Mouse (Mus musculus) A20 (cell line): Measurements from ENCODE around the gene Atf1.

Experiments
- DNase-seq: peaks from one replicate; pipeline ENCODE4 v3.0.0-alpha.2; 2011; ENCODE audit warnings: low read depth, low spot score

Atf1 gene

DNA sequence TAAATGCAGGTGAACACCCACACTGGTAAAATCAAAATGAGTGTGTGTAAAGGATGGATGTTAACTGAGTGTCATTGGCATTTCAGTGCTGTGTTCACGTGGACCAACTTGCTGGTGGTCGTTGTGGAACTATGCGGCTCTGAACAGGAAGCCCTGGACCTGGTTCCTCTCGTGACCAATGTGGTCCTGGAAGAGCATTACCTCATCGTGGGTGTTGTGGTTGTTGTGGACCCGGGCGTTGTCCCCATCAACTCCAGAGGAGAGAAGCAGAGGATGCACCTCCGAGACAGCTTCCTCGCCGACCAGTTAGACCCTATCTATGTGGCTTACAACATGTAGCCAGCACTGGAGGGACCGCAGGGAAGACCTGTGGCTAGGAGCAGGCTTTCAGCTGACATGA, 12.5 kb upstream of the Atf1 start:
- no peak for DNase-seq

DNA sequence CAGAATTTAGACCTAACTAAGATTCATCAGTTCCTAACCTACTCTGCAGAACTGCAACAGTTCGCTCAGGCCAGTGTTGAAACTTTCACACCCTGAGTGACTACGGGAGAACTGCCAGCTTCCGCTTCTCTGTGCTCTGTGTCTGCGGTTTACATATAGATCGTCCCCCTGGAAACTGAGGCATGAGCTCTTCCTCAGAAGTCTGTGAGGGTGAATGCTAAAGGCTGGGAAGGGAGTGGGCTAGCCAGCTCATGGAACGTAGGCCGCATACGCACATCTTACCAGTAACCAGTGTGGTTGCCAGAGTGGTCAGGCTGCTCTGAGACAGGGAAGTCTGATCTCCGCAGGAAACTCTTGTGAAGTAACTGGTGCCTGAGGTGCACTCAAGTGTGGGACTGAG, 11.4 kb upstream of the Atf1 start:
- DNase-seq: no peak

DNA sequence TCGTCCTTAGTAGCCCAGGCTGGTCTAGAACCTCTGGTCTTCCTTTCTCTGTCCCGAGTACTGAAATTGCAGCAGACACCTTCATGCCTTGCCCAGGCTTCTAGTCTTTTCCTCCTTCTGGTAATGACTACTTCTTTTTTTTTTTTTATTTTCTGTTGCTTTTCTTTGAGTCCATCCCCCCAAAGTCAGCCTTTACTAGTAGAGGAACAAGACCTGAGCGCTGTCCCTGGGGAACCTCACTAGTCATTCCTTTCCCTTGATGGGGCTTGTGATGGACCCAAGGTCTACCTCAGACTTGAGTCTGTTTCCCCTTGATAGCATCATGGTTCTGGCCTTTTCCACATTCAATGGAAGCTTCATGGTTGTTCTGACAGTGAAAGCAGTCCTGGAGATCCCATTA, 9.6 kb upstream of the Atf1 start:
- no peak for DNase-seq

DNA sequence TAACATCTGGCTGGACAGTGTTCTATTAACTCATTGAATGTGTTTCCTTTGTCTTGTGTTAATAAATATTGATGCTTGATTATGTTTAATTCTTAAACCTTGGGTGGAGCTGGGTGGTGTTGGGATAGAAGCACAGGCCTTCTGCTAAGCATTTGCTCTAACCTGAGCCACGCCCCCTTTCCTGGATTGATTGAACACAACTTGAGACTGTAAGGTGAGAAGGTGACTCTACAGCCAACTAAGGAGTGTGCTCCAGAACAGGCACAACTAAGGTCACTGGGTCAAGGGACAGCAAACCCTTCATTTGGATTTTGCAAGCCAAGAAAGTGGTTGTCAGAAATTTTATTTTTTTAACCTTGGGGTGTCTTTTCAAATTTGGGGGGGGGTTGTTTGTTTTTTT, 8.2 kb upstream of the Atf1 start:
- DNase-seq: no peak

DNA sequence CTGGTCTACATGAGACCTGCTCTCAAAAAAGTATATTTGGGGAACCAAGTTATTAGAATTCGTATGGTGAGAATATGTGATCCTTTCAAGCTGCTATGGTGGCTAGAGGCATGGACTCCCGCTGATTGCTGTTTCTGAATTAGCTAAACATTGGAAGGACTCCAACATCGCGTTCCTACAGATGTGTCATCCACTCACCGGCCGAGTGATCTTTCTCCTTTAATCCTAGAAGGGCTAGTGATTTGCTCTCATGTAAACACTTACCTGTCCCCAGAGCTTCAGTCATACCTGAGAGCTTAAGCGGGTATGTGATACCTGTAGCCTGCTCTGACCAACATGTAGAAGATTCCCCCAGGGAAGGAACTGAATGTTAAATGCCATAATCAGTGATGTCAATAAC, 6.7 kb upstream of the Atf1 start:
- no peak for DNase-seq

DNA sequence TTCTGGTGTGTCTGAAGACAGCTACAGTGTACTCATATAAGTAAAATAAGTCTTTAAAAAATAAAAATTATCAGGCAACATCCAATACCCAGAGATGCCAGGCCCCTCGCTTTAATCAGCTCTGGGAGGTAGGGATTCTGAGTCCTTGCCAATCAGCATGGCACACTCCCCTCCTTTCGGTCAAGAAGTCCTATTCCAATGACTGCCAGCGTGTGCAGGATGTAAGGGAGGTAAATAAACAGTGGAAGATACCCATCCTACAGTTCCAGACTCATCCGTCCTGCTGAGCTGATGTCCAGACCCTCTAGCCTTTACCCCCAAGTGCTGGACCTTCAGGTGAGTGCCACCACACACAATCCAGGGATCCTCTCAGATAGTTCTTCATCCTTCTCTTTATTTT, 2.2 kb upstream of the Atf1 start:
- DNase-seq: no peak

DNA sequence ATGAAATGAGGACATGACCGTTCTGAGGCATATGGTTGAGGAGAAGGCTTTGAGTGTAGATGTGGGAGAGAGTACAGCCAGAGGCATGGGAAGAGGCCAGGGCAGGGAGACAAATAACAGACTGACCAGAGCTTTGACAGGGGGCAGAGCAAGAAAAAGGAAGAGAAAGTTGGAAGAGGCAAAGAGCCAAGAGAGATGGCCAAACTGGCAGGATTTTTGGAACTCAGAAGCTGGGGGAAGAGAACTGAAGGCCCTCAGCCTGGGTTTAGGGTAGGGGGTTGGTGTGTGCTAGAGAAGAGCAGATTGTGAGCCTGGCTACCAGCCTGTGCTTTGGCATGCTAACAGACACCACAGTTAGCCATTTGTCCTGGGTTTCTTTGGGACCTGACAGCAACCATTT, 1.7 kb upstream of the Atf1 start:
- no peak for DNase-seq

DNA sequence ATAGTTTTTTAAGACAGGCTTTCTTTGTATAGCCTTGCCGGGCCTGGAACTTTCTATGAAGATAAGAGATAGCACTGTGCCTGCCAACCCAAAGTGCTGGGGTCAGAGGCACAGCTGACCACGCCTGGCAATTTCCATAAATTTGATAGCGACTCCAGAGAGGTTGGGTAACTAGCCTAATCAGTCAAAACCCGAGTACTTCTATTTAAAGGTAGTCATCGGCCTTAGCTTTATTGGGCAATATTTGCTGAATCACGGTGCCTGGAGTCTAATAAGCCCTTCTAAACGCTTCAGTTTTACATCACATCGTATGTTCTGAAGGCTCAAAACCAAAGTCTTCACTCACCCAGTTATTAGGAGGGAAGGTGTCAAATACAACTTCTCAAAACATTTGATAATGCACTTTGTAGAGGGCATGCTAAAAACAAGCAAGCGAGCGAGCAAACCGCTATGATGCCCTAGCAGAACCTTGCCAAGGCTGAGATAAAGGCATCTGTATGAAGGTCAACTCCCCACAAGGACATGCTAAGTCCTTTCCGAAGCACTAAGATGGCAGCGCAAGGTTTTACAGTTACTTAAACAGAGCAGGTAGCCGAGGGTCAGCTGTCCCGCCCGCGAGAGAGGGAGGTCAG, 472 bp upstream of the Atf1 start:
- peak; percentile 65 for DNase-seq

DNA sequence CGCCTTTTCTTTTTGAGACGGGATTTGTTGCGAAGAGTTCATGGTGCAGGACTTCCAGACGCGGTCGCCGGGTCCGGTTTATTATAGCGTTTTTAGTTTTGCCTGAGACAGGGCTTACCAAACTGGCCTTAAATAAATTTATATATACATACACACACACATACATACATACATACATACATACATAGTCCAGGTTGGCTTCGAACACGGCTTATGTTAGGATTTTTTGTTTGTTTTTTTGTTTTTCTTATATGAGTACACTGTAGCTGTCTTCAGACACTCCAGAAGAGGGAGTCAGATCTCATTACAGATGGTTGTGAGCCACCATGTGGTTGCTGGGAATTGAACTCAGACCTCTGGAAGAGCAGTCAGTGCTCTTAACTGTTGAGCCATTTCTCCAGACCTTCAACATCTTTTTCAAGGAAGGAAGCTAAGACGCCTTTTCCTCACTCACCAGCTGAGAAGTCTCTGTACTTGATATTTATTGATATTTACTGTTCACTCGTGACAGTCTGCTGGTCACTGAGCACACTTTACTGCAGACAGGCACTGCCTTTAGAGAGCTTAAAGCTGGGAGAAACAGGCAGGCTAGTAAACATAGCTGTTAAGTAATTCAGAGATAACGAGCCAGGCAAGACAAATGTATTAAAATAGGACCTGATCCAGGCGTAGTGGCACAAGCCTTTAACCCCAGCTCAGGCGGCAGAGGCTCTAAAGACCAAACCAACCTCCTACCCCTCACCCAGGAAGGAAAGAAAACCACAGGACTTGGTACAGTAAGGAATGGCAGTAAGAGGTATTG, 1.1 kb downstream of the Atf1 start:
- DNase-seq: peak; percentile 59

DNA sequence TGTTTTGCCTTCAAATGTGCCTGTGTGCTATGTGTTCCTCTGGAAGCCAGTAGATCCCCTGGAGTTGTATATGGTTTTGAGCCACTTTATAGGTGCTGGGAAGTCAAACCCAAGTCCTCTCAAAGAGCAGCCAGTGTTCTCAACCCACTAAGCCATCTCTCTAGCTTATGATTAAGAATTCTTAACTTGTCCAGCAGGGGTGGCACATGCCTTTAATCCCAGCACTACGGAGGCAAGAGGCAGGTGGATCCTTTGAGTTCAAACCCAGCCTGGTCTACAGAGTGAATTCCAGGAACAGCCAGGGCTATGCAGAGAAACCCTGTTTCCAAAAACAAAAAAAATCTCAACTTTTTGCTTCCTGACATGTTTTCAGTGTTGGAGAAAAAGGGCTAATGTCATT, 3.0 kb downstream of the Atf1 start:
- peak; percentile 23 for DNase-seq

DNA sequence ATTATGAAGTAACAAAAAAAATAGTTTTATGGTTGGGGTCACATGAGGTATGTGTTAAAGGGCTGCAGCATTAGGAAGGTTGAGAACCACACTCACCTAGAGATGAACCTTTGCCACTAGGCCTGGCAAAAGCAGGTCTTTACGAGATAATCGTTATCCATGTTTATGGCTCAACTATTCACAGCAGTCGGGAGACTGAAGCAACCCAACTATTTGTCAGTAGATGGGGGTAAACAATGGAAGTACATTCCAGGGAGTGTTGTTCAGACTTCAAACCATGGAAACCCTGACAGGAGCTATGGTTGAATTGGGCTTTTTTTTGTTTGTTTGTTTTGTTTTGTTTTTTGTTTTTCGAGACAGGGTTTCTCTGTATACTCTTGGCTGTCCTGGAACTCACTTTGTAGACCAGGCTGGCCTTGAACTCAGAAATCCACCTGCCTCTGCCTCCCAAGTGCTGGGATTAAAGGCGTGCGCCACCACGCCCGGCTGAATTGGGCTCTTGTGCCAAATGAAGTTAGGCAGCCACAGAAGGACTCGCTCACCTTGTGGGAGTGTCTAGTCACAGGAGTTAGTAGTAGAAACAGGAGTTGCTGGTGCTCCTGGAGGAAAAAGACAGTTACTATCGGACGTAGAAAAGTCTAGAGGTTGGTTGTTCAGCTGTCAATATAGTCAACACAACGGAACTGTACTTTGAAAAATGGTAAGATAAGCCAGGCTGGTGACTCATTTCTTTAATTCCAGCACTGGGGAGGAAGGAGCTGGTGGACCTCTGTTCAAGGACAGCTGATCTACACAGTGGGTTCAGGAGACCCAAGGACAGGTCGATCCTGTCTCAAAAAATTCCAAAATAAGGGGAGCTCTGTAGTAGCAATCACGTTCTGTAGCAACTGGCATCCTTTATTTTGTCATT, 4.3 kb downstream of the Atf1 start:
- DNase-seq: no peak

DNA sequence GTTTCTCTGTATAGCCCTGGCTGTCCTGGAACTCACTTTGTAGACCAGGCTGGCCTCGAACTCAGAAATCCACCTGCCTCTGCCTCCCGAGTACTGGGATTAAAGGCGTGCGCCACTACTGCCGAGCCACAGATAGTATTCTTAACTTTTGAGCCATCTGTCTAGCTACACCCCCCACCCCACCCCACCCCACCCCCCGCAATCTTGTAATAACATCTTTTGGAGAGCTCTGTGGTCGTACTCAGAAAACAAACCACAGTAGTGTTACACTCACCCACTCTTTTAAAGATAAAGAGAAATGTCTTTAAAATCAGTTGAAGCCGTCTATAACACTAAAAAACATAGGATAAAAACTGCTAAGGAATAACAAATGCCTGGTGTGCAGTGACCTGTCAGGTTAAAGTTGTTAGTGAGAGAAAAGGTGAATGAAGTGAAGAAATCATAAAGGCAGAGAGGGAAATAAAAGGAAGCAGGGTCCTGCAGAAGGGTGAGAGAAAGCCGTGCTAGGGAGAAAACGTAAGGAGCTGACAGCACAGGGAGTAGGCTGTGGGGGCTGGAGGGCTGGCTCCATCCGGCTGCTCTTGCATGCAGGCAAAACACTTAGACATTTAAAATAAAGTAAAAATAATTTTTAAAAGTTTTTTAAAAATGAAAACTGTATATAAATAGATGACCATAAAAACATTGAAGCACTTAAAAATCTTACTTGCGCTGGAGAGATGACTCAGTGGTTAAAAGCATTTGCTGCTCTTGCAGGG, 7.8 kb downstream of the Atf1 start:
- no peak for DNase-seq

DNA sequence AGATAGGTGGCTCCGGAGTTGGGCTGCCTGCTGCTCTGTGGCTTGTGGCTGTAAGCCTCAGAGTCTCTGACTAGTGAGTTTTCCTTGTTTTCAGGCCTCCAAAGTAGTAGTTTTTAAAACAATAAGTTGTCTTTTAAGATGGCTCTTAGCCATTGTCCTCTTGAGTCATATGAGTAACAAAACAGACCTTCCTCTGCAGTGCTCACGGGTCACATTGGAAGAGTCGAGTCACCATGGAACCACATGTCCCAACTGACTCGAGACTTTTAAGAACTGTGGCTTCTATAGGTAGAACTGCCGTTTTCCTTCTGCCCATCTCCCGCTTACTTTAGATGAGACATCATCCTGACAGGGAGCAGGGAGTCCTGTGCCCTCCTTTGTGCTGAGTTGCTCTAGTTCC, 9.3 kb downstream of the Atf1 start:
- no peak for DNase-seq

DNA sequence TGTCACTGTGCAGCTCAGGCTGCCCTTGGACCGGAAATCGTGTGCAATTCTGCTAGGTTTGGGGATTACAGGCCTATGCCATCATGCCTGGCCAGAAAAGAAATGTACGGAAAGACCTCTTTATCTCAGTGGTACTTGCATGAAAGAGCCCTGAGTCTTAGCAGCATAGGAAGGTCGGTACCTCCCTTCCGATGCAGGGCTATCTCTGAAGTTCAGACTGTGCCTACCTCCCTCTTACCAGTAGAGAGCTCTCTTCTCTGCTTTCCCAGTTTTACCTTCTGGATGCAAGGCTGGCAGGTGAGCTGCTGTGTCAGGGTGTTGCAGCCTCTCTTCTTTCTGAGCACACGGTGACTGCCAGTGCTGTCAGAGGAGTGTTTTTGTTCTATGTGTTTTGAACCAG, 14.2 kb downstream of the Atf1 start:
- DNase-seq: no peak

DNA sequence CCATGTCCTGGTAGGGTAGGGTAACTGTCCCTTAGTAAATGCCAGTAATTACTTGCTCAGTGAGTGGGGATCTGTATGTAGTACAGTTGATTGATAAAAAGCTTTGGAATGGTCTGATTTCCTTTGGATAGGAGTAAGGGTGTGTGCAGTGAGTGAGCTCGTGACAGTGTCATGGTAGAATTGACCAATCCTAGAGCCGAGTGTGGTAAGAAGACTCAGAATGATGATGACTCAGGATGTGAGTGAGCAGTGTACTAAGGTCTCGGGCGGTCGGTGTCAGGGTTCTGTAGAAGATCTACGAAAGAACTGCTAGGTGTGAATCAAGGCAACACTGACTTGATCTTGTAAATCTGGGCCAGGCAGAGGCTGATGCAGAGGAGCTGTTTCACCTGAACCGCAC, 18.3 kb downstream of the Atf1 start:
- DNase-seq: no peak

DNA sequence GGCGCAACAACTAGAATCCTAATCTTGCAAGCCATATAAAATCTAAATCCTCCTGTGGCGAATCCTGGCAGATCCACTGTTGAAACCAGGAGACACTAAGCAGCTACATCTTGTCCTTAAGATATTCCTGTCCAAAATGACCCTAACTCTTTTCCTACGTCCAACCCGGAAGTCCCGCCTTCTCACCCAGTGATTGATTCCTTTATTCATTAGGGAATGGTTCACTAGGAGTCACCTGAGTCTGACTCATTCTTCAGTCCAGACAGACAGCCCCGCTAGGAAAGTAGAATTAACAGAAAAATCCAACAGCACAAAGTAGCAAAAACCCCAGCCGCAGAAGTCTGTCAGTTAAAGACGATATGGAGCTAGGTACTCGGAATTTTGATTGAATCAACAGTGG, 19.7 kb downstream of the Atf1 start:
- DNase-seq: no peak

DNA sequence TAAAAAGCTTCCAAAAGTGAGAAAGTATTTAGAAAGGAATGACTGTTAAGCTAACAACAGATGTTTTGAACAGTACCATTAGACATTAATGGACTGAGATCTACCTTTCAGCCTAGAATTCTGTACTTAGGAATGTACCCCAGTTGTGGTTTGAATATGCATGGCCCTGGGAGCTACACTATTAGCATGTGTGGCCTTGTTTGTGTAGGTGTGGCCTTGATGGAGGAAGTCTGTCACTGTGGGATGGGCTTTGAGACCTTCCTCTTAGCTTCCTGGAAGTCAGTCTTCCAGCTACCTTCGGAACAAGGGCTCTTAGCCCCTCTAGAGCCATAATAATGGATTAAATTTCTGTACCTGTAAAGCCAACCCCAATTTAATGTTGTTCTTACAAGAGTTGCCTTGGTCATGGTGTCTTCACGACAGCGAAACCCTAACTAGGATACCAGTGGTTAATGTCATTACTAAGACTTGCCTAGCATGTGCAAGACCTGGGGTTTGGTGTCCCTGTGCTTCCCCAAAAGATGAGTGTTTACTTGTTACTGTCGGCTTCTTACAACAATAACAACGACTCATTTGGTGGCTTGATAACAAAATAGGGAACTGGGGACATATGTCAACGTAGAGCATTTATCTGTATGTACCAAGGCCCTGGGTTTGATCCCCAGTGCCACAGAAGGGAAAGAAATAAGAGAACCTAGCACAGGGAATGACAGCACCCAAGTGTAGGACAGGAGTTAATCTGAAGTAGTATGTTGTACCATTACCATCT, 21.2 kb downstream of the Atf1 start:
- no peak for DNase-seq

DNA sequence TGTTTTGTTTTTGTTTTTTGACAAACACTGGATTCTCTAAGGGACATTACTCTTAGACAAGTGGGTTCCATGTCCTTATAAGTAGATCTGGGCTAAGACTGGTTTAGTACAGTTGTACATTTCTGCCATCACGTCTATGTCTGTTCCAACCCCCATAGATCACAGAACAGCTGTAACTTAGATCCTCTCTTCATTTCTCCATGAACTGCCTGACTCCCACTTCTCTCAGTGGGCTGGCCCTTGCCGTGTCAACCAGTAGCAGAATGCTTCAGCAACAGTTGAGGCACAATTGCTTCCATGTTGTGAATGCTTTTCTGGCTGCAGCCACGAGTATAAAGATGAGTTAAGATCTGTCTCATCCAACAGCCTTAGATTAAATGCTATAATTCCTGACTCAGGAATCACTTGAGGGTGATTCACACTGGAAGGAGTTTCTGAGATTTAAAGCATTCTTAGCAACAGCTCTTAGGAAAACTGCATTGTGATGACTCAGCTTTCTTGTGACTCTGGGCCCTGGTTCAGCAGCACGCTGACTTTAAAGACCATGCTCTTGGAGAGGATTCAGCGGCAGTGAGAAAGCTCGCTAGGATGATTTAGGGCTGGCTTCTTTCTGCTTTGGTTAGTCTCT, 23.6 kb downstream of the Atf1 start:
- DNase-seq: no peak

DNA sequence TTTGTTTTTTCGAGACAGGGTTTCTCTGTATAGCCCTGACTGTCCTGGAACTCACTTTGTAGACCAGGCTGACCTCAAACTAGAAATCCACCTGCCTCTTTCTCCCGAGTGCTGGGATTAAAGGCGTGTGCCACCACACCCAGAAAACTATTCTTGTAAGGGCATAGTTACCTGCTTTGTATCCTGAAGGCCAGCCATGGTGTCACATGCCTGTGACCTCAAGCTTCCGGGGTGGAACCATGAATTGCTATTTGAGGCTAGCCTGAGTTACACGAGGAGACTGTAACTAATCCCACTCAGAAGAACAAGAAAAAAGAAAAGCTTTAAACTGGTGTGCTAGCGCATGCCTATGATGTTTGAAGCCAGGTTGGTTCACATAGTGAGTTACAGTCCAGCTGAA, 28.8 kb downstream of the Atf1 start:
- no peak for DNase-seq

DNA sequence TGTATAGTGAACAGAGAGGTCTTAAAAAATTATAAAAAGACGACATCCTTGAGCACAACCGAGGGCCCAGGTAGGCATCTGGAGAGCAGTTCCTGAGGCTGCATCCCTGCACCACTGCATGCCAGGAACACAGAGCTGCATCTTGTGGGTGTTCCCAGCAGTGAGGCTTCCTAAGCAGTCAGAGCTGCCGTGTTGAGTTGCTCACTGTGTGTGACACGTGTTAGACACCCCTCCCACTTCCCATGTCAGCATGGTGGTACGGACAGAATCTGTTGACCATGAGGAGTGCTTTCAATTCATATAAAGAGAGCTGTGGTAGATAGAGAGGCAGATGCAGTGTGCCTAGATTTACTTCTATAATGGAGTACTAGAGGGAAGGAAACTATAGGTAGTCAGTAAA, 29.7 kb downstream of the Atf1 start:
- no peak for DNase-seq
